Mouse (Mus musculus): Measurements from ENCODE around the gene Carns1. TPM values are rescaled to one million over a fixed set of nuclear protein-coding genes. Genes with fewer than 3 reads are reported as not detected.

The Carns1 gene
- polyA plus RNA-seq, 1 experiment from 2014 or later: 3.2 TPM

- Histone ChIP-seq H3K4me1 (replicated peaks; ENCODE audit: control insufficient read depth, insufficient read depth, low read length) (peaks cover 24% of the 10 kb centered on the region), H3K9me3 (ENCODE audit: control insufficient read depth, low read length) (no peaks in the 10 kb centered on the region), H3K9ac (ENCODE audit: low read length) (no peak overlapping the region), H3K4me3 (ENCODE audit: low read depth, low read length) (no peak overlapping the region), H3K4me2 (ENCODE audit: low read depth, low read length, severe bottlenecking) (no peak overlapping the region), H3K36me3 (ENCODE audit: control insufficient read depth, insufficient read depth, low read length) (no peaks in the 10 kb centered on the region), H3K27ac (ENCODE audit: low read depth, low read length) (no peak overlapping the region), H3K27me3 (ENCODE audit: control insufficient read depth, insufficient read depth, low read length) (peaks cover 30% of the 10 kb centered on the region)
- DNase-seq (ENCODE audit: low spot score): peak; percentile 54
- no peak for ATAC-seq (replicated peaks; ENCODE audit: low FRiP score)
- 8% methylated on average over 5 of the region's 5 CpGs for WGBS
Measured at GRCm38 (mm10) chr19:4217140-4217539, 41.9 kb upstream of the Carns1 start.

GRCm38 (mm10) chr19:4216041-4216685, 40.9 kb upstream of the Carns1 start:
- no peak overlapping the region for H3K9ac ChIP-seq (ENCODE audit: low read length)
- no peak overlapping the region for H3K27ac ChIP-seq (ENCODE audit: low read depth, low read length)
- H3K4me2 ChIP-seq (ENCODE audit: low read depth, low read length, severe bottlenecking): no peak overlapping the region
- DNase-seq (ENCODE audit: low spot score) (peak; percentile 55), ATAC-seq (replicated peaks; ENCODE audit: low FRiP score) (no peak)
- H3K27me3 ChIP-seq (ENCODE audit: control insufficient read depth, insufficient read depth, low read length): peaks cover 32% of the 10 kb centered on the region
- peaks cover 25% of the 10 kb centered on the region for H3K4me1 ChIP-seq (replicated peaks; ENCODE audit: control insufficient read depth, insufficient read depth, low read length)
- no peaks in the 10 kb centered on the region for H3K9me3 ChIP-seq (ENCODE audit: control insufficient read depth, low read length)
- WGBS: 22% methylated on average over 14 of the region's 14 CpGs
- H3K4me3 ChIP-seq (ENCODE audit: low read depth, low read length): no peak overlapping the region
- H3K36me3 ChIP-seq (ENCODE audit: control insufficient read depth, insufficient read depth, low read length): no peaks in the 10 kb centered on the region

- Histone ChIP-seq H3K9me3 (ENCODE audit: control insufficient read depth, low read length) (no peaks in the 10 kb centered on the region), H3K27ac (ENCODE audit: low read depth, low read length) (no peak overlapping the region), H3K27me3 (ENCODE audit: control insufficient read depth, insufficient read depth, low read length) (peaks cover 32% of the 10 kb centered on the region), H3K36me3 (ENCODE audit: control insufficient read depth, insufficient read depth, low read length) (no peaks in the 10 kb centered on the region), H3K4me1 (replicated peaks; ENCODE audit: control insufficient read depth, insufficient read depth, low read length) (peaks cover 25% of the 10 kb centered on the region), H3K4me2 (ENCODE audit: low read depth, low read length, severe bottlenecking) (peak overlapping the region; percentile 99), H3K4me3 (ENCODE audit: low read depth, low read length) (peak overlapping the region; percentile 57), H3K9ac (ENCODE audit: low read length) (peak overlapping the region; percentile 77)
- no peak for ATAC-seq (replicated peaks; ENCODE audit: low FRiP score)
- WGBS: 6% methylated on average over 9 of the region's 21 CpGs
- no peak for DNase-seq (ENCODE audit: low spot score)
Measured at GRCm38 (mm10) chr19:4215451-4215840, 40.2 kb upstream of the Carns1 start.

- DNase-seq (ENCODE audit: low spot score): peak; percentile 74
- H3K9ac ChIP-seq (ENCODE audit: low read length): peak overlapping the region; percentile 77
- H3K27ac ChIP-seq (ENCODE audit: low read depth, low read length): no peak overlapping the region
- no peaks in the 10 kb centered on the region for H3K9me3 ChIP-seq (ENCODE audit: control insufficient read depth, low read length)
- H3K36me3 ChIP-seq (ENCODE audit: control insufficient read depth, insufficient read depth, low read length): no peaks in the 10 kb centered on the region
- WGBS: under 1% methylated on average over 57 of the region's 81 CpGs
- H3K4me1 ChIP-seq (replicated peaks; ENCODE audit: control insufficient read depth, insufficient read depth, low read length): peaks cover 25% of the 10 kb centered on the region
- ATAC-seq (replicated peaks; ENCODE audit: low FRiP score): peak; percentile 40
- peak overlapping the region; percentile 57 for H3K4me3 ChIP-seq (ENCODE audit: low read depth, low read length)
- peaks cover 32% of the 10 kb centered on the region for H3K27me3 ChIP-seq (ENCODE audit: control insufficient read depth, insufficient read depth, low read length)
- H3K4me2 ChIP-seq (ENCODE audit: low read depth, low read length, severe bottlenecking): peak overlapping the region; percentile 99
Measured at GRCm38 (mm10) chr19:4214771-4215450, 39.6 kb upstream of the Carns1 start.

- peak; percentile 66 for ATAC-seq (replicated peaks; ENCODE audit: low FRiP score)
- peak within 1 kb of the TSS; percentile 57 for H3K4me3 ChIP-seq (ENCODE audit: low read depth, low read length)
- no peaks in the 10 kb centered on the region for H3K9me3 ChIP-seq (ENCODE audit: control insufficient read depth, low read length)
- 1% methylated on average over 46 of the region's 49 CpGs for WGBS
- H3K27ac ChIP-seq (ENCODE audit: low read depth, low read length): no peak within 1 kb of the TSS
- peak within 1 kb of the TSS; percentile 99 for H3K4me2 ChIP-seq (ENCODE audit: low read depth, low read length, severe bottlenecking)
- H3K27me3 ChIP-seq (ENCODE audit: control insufficient read depth, insufficient read depth, low read length): peaks cover 32% of the 10 kb centered on the region
- peak within 1 kb of the TSS; percentile 77 for H3K9ac ChIP-seq (ENCODE audit: low read length)
- H3K4me1 ChIP-seq (replicated peaks; ENCODE audit: control insufficient read depth, insufficient read depth, low read length): peaks cover 25% of the 10 kb centered on the region
- peak; percentile 71 for DNase-seq (ENCODE audit: low spot score)
- no peaks in the 10 kb centered on the region for H3K36me3 ChIP-seq (ENCODE audit: control insufficient read depth, insufficient read depth, low read length)
Measured at GRCm38 (mm10) chr19:4214071-4214770, 38.9 kb upstream of the Carns1 start, which contains the start of the genes Clcf1 and AC109138.7. Gene Clcf1, plus strand, starts transcription at chr19:4214238. Gene AC109138.7, plus strand, starts transcription at chr19:4214357.

GRCm38 (mm10) chr19:4213524-4213974, 38.3 kb upstream of the Carns1 start:
- Histone ChIP-seq H3K27me3 (ENCODE audit: control insufficient read depth, insufficient read depth, low read length) (peaks cover 32% of the 10 kb centered on the region), H3K4me3 (ENCODE audit: low read depth, low read length) (no peak overlapping the region), H3K27ac (ENCODE audit: low read depth, low read length) (no peak overlapping the region), H3K9ac (ENCODE audit: low read length) (peak overlapping the region; percentile 77; the same call in 1 of the 2 replicates), H3K9me3 (ENCODE audit: control insufficient read depth, low read length) (no peaks in the 10 kb centered on the region), H3K4me1 (replicated peaks; ENCODE audit: control insufficient read depth, insufficient read depth, low read length) (peaks cover 25% of the 10 kb centered on the region), H3K36me3 (ENCODE audit: control insufficient read depth, insufficient read depth, low read length) (no peaks in the 10 kb centered on the region), H3K4me2 (ENCODE audit: low read depth, low read length, severe bottlenecking) (peak overlapping the region; percentile 99)
- 4% methylated on average over 9 of the region's 9 CpGs for WGBS
- ATAC-seq (replicated peaks; ENCODE audit: low FRiP score) (no peak), DNase-seq (ENCODE audit: low spot score) (no peak)

GRCm38 (mm10) chr19:4211891-4212588, 36.8 kb upstream of the Carns1 start:
- 18% methylated on average over 4 of the region's 4 CpGs for WGBS
- H3K9ac ChIP-seq (ENCODE audit: low read length): peak overlapping the region; percentile 7; the same call in 1 of the 2 replicates
- ATAC-seq (replicated peaks; ENCODE audit: low FRiP score): no peak
- no peak overlapping the region for H3K4me3 ChIP-seq (ENCODE audit: low read depth, low read length)
- no peak for DNase-seq (ENCODE audit: low spot score)
- H3K4me2 ChIP-seq (ENCODE audit: low read depth, low read length, severe bottlenecking): no peak overlapping the region
- H3K36me3 ChIP-seq (ENCODE audit: control insufficient read depth, insufficient read depth, low read length): no peaks in the 10 kb centered on the region
- peaks cover 31% of the 10 kb centered on the region for H3K27me3 ChIP-seq (ENCODE audit: control insufficient read depth, insufficient read depth, low read length)
- H3K4me1 ChIP-seq (replicated peaks; ENCODE audit: control insufficient read depth, insufficient read depth, low read length): peaks cover 23% of the 10 kb centered on the region
- no peaks in the 10 kb centered on the region for H3K9me3 ChIP-seq (ENCODE audit: control insufficient read depth, low read length)
- H3K27ac ChIP-seq (ENCODE audit: low read depth, low read length): no peak overlapping the region

GRCm38 (mm10) chr19:4208563-4208962, 33.3 kb upstream of the Carns1 start:
- Histone ChIP-seq H3K27me3 (ENCODE audit: control insufficient read depth, insufficient read depth, low read length) (peaks cover 10% of the 10 kb centered on the region), H3K36me3 (ENCODE audit: control insufficient read depth, insufficient read depth, low read length) (no peaks in the 10 kb centered on the region), H3K9me3 (ENCODE audit: control insufficient read depth, low read length) (no peaks in the 10 kb centered on the region), H3K27ac (ENCODE audit: low read depth, low read length) (no peak overlapping the region), H3K4me2 (ENCODE audit: low read depth, low read length, severe bottlenecking) (no peak overlapping the region), H3K4me1 (replicated peaks; ENCODE audit: control insufficient read depth, insufficient read depth, low read length) (peaks cover 12% of the 10 kb centered on the region), H3K4me3 (ENCODE audit: low read depth, low read length) (no peak overlapping the region), H3K9ac (ENCODE audit: low read length) (no peak overlapping the region)
- ATAC-seq (replicated peaks; ENCODE audit: low FRiP score) (no peak), DNase-seq (ENCODE audit: low spot score) (no peak)
- 71% methylated on average over 5 of the region's 5 CpGs for WGBS

Measured in forebrain, embryonic 11.5 days (tissue).